Mouse (Mus musculus) layer of hippocampus, postnatal 14 days (tissue): ENCODE measurements at regions not wholly inside any gene's neighbourhood (a gene's known extent, or its start where the extent isn't known, plus 50 kb on each side); places are given as distances from the start of the nearest gene placed in this dataset.

ENCODE experiments used
- DNase-seq, 2 experiments: peaks; one replicate each; pipeline ENCODE4 v3.0.0; 2021 to 2022; ENCODE audit warnings: low spot score in 2 of 2, mixed read lengths in 1 of 2

GRCm38 (mm10) chr14:80789131-80789530, 805.2 kb downstream of the Olfm4 start:
- DNase-seq = peak in 1 of 2 experiments; percentile 20

GRCm38 (mm10) chr14:80799370-80799959, 815.6 kb downstream of the Olfm4 start:
- no peak for DNase-seq

GRCm38 (mm10) chr14:80830476-80830875, 846.6 kb downstream of the Olfm4 start:
- no peak for DNase-seq

- DNase-seq = no peak
Observed at GRCm38 (mm10) chr14:80844550-80844949, 860.7 kb downstream of the Olfm4 start.

GRCm38 (mm10) chr14:80845576-80846269, 861.8 kb downstream of the Olfm4 start:
- DNase-seq = peak; percentile 87 to 93

- peak; percentile 3 to 5 for DNase-seq
Observed at GRCm38 (mm10) chr14:80846420-80847083, 862.7 kb downstream of the Olfm4 start.
